Mouse (Mus musculus) neutrophil, adult 5-6 weeks (primary cell): ENCODE measurements around the gene Gm10718. TPM values are rescaled to one million over a fixed set of nuclear protein-coding genes. Genes with fewer than 3 reads are reported as not detected.
"Not testable (repeated sequence)": the region's sequence is repeated elsewhere in the genome, so short reads cannot be mapped to it uniquely, and the experiment has no call there.

ENCODE experiments used
- ATAC-seq: fragments of 151-379, 151-347 bp; 2 replicates; pipeline ENCODE4 v1.8.0; 2017; ENCODE audit warnings: mild to moderate bottlenecking, moderate TSS enrichment; ENCODE audit not compliant: insufficient number of reproducible peaks, poor library complexity, low FRiP score, severe bottlenecking; ENCODE audit errors: extremely low read depth
- total RNA-seq: library from RNA; stranded (forward); fragments of 200-1000 nt; gene quantifications from 2 replicates; pipeline ENCODE4 v1.2.3, GENCODE M21; 2017

The Gm10718 gene
- 51.4 and 74.0 TPM in 2 replicates for total RNA-seq

DNA sequence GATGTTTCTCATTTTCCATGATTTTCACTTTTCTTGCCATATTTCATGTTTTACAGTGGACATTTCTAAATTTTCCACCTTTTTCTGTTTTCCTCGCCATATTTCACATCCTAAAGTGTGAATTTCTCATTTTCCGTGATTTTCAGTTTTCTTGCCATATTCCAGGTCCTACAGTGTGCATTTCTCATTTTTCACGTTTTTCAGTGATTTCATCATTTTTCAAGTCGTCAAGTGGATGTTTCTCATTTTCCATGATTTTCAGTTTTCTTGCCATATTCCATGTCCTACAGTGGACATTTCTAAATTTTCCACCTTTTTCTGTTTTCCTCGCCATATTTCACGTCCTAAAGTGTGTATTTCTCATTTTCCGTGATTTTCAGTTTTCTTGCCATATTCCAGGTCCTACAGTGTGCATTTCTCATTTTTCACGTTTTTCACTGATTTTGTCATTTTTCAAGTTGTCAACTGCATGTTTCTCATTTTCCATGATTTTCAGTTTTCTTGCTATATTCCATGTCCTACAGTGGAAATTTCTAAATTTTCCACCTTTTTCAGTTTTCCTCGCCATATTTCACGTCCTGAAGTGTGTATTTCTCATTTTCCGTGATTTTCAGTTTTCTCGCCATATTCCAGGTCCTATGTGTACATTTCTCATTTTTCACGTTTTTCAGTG, at the start of gene Gm10718:
Gene Gm10718, plus strand, starts transcription at position 236 of the 673 bp plus-strand sequence.
- ATAC-seq = not testable (repeated sequence)

DNA sequence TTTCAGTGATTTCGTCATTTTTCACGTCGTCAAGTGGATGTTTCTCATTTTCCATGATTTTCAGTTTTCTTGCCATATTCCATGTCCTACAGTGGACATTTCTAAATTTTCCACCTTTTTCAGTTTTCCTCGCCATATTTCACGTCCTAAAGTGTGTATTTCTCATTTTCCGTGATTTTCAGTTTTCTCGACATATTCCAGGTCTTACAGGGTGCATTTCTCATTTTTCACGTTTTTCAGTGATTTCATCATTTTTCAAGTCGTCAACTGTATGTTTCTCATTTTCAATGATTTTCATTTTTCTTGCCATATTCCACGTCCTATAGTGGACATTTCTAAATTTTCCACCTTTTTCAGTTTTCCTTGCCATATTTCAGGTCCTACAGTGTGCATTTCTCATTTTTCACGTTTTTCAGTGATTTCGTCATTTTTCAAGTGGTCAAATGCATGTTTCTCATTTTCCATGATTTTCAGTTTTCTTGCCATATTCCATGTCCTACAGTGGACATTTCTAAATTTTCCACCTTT, 22.8 kb upstream of the Gm10718 start, which contains the start of gene Gm10722:
Gene Gm10722, plus strand, starts transcription at position 478 of the 528 bp plus-strand sequence.
- ATAC-seq = not testable (repeated sequence)

- not testable (repeated sequence) for ATAC-seq
Observed at GRCm38 (mm10) chr9:3001006-3001405, 22.3 kb upstream of the Gm10718 start.

- peak; percentile 22; the same call in 1 of the 2 replicates for ATAC-seq
Observed at GRCm38 (mm10) chr9:3001948-3002659, 21.2 kb upstream of the Gm10718 start.

DNA sequence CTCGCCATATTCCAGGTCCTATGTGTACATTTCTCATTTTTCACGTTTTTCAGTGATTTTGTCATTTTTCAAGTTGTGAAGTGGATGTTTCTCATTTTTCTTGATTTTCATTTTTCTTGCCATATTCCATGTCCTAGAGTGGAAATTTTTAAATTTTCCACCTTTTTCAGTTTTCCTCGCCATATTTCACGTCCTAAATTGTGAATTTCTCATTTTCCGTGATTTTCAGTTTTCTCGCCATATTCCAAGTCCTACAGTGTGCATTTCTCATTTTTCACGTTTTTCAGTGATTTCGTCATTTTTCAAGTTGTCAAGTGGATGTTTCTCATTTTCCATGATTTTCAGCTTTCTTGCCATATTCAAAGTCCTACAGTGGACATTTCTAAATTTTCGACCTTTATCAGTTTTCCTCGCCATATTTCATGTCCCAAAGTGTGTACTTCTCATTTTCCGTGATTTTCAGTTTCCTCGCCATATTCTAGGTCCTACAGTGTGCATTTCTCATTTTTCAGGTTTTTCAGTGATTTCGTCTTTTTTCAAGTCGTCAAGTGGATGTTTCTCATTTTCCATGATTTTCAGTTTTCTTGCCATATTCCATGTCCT, 20.5 kb upstream of the Gm10718 start, which contains the start of gene Gm11168:
Gene Gm11168, plus strand, starts transcription at position 553 of the 603 bp plus-strand sequence.
- ATAC-seq = not testable (repeated sequence)

GRCm38 (mm10) chr9:3006179-3006578, 17.2 kb upstream of the Gm10718 start:
- peak; percentile 27 for ATAC-seq

- not testable (repeated sequence) for ATAC-seq
Observed at GRCm38 (mm10) chr9:3006636-3007035, 16.7 kb upstream of the Gm10718 start.

GRCm38 (mm10) chr9:3007272-3007671, 16.1 kb upstream of the Gm10718 start:
- peak; percentile 21 for ATAC-seq

- peak; percentile 13 for ATAC-seq
Observed at GRCm38 (mm10) chr9:3009331-3009730, 14.0 kb upstream of the Gm10718 start.

- peak; percentile 43 for ATAC-seq
Observed at GRCm38 (mm10) chr9:3012054-3012621, 11.2 kb upstream of the Gm10718 start.

DNA sequence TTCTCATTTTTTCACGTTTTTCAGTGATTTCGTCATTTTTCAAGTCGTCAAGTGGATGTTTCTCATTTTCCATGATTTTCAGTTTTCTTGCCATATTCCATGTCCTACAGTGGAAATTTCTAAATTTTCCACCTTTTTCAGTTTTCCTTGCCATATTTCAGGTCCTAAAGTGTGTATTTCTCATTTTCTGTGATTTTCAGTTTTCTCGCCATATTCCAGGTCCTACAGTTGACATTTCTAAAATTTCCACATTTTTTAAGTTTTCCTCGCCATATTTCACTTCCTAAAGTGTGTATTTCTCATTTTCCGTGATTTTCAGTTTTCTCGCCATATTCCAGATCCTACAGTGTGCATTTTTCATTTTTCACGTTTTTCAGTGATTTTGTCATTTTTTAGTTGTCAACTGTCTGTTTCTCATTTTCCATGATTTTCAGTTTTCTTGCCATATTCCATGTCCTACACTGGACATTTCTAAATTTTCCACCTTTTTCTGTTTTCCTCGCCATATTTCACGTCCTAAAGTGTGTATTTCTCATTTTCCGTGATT, 10.5 kb upstream of the Gm10718 start, which contains the start of gene Gm10721:
Gene Gm10721, plus strand, starts transcription at position 408 of the 547 bp plus-strand sequence.
- ATAC-seq = peak; percentile 23

DNA sequence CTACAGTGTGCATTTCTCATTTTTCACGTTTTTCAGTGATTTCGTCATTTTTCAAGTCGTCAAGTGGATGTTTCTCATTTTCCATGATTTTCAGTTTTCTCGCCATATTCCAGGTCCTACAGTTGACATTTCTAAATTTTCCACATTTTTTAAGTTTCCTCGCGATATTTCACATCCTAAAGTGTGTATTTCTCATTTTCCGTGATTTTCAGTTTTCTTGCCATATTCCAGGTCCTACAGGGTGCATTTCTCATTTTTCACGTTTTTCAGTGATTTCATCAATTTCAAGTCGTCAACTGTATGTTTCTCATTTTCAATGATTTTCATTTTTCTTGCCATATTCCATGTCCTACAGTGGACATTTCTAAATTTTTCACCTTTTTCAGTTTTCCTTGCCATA, 8.0 kb upstream of the Gm10718 start, which contains the start of gene Gm10720:
Gene Gm10720, plus strand, starts transcription at position 301 of the 400 bp plus-strand sequence.
- ATAC-seq = not testable (repeated sequence)

DNA sequence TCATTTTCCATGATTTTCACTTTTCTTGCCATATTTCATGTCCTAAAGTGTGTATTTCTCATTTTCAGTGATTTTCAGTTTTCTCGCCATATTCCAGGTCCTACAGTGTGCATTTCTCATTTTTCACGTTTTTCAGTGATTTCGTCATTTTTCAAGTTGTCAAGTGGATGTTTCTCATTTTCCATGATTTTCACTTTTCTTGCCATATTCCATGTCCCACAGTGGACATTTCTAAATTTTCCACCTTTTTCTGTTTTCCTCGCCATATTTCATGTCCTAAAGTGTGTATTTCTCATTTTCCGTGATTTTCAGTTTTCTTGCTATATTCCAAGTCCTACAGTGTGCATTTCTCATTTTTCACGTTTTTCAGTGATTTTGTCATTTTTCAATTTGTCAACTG, 7.5 kb upstream of the Gm10718 start:
- ATAC-seq = not testable (repeated sequence)

DNA sequence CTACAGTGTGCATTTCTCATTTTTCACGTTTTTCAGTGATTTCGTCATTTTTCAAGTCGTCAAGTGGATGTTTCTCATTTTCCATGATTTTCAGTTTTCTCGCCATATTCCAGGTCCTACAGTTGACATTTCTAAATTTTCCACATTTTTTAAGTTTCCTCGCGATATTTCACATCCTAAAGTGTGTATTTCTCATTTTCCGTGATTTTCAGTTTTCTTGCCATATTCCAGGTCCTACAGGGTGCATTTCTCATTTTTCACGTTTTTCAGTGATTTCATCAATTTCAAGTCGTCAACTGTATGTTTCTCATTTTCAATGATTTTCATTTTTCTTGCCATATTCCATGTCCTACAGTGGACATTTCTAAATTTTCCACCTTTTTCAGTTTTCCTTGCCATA, 6.2 kb upstream of the Gm10718 start, which contains the start of gene Gm10719:
Gene Gm10719, plus strand, starts transcription at position 301 of the 400 bp plus-strand sequence.
- not testable (repeated sequence) for ATAC-seq

DNA sequence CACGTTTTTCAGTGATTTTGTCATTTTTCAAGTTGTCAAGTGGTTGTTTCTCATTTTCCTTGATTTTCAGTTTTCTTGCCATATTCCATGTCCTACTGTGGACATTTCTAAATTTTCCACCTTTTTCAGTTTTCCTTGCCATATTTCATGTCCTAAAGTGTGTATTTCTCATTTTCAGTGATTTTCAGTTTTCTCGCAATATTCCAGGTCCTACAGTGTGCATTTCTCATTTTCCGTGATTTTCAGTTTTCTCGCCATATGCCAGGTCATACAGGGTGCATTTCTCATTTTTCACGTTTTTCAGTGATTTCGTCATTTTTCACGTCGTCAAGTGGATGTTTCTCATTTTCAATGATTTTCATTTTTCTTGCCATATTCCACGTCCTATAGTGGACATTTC, 4.4 kb upstream of the Gm10718 start:
- ATAC-seq = not testable (repeated sequence)

- ATAC-seq = peak; percentile 41
Observed at GRCm38 (mm10) chr9:3019835-3020727, 3.3 kb upstream of the Gm10718 start.

DNA sequence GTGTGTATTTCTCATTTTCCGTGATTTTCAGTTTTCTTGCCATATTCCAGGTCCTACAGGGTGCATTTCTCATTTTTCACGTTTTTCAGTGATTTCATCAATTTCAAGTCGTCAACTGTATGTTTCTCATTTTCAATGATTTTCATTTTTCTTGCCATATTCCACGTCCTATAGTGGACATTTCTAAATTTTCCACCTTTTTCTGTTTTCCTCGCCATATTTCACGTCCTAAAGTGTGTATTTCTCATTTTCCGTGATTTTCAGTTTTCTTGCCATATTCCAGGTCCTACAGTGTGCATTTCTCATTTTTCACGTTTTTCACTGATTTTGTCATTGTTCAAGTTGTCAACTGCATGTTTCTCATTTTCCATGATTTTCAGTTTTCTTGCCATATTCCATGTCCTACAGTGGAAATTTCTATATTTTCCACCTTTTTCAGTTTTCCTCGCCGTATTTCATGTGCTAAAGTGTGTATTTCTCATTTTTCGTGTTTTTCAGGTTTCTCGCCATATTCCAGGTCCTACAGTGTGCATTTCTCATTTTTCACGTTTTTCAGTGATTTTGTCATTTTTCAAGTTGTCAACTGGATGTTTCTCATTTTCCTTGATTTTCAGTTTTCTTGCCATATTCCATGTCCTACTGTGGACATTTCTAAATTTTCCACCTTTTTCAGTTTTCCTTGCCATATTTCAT, 885 bp upstream of the Gm10718 start:
- ATAC-seq = not testable (repeated sequence)
